ENCODE assay signal across 7 mouse cellular contexts in genomic region chr11:100414914-100415822, GRCm38 (mm10). TPM values are rescaled to one million over a fixed set of nuclear protein-coding genes. Genes with fewer than 3 reads are reported as not detected.
DNase-seq lines count a peak whose midpoint lies in the region; ATAC-seq and TF ChIP-seq lines count a peak whose summit lies in the region.

Gene Fkbp10 (plus strand): TSS chr11:100415697.

- peak within 1 kb of the TSS; percentile 87 for H3K4me2 ChIP-seq in heart, embryonic 16.5 days (ENCODE audit: low read depth, low read length)
- peak within 1 kb of the TSS; percentile 90 for H3K4me2 ChIP-seq in limb, embryonic 11.5 days (ENCODE audit: low read depth, severe bottlenecking)
- H3K4me2 ChIP-seq in midbrain, postnatal 0 days (ENCODE audit: low read depth, low read length, poor library complexity, severe bottlenecking) = peak within 1 kb of the TSS; percentile 63

- peaks cover 26% of the 10 kb centered on the region for H3K4me1 ChIP-seq in heart, embryonic 16.5 days (ENCODE audit: control insufficient read depth, insufficient read depth, low read length)
- H3K4me1 ChIP-seq in limb, embryonic 11.5 days (ENCODE audit: control insufficient read depth, insufficient read depth, low read length) = peaks cover 24% of the 10 kb centered on the region
- peaks cover 17% of the 10 kb centered on the region; the same call in 1 of the 2 replicates for H3K4me1 ChIP-seq in midbrain, postnatal 0 days (ENCODE audit: insufficient read depth, low read length)

- peak within 1 kb of the TSS; percentile 95 for H3K27ac ChIP-seq in heart, embryonic 16.5 days (ENCODE audit: low read length)
- peak within 1 kb of the TSS; percentile 90 for H3K27ac ChIP-seq in limb, embryonic 11.5 days (replicated peaks; ENCODE audit: low read depth, low read length)
- peak within 1 kb of the TSS; percentile 72 for H3K27ac ChIP-seq in midbrain, postnatal 0 days (ENCODE audit: low read depth, low read length)

- H3K9ac ChIP-seq in heart, embryonic 16.5 days (ENCODE audit: low read length) = peak within 1 kb of the TSS; percentile 74
- peak within 1 kb of the TSS; percentile 85 for H3K9ac ChIP-seq in limb, embryonic 11.5 days (ENCODE audit: low read length)
- peak within 1 kb of the TSS; percentile 69 for H3K9ac ChIP-seq in midbrain, postnatal 0 days (replicated peaks; ENCODE audit: low read length, poor library complexity, severe bottlenecking)

- peak; percentile 29 for ATAC-seq in heart, embryonic 16.5 days (replicated peaks; ENCODE audit: extremely low read depth, insufficient read depth, low FRiP score)
- ATAC-seq in limb, embryonic 11.5 days (ENCODE audit: insufficient number of reproducible peaks, low FRiP score, low TSS enrichment, low read depth) = peak; percentile 63
- ATAC-seq in midbrain, postnatal 0 days (ENCODE audit: low FRiP score) = no peak; the same call in 1 of the 2 replicates
- ATAC-seq in activated CD4-positive, CD25-positive, alpha-beta regulatory T cell, adult 4 months = no peak

- TF ChIP-seq CTCF in midbrain, postnatal 0 days (IDR thresholded peaks at IDR 0.05) = no peak

- peak within 1 kb of the TSS; percentile 60 for H3K4me3 ChIP-seq in heart, embryonic 16.5 days (ENCODE audit: low read length)
- H3K4me3 ChIP-seq in limb, embryonic 11.5 days (ENCODE audit: low read depth, low read length) = peak within 1 kb of the TSS; percentile 72
- peak within 1 kb of the TSS; percentile 60 for H3K4me3 ChIP-seq in midbrain, postnatal 0 days (ENCODE audit: low read depth, low read length)

- H3K27me3 ChIP-seq in heart, embryonic 16.5 days (ENCODE audit: control insufficient read depth, insufficient read depth, low read length) = no peaks in the 10 kb centered on the region
- H3K27me3 ChIP-seq in limb, embryonic 11.5 days (ENCODE audit: control insufficient read depth, insufficient read depth, low read length) = no peaks in the 10 kb centered on the region
- H3K27me3 ChIP-seq in midbrain, postnatal 0 days (ENCODE audit: insufficient read depth, low read length) = peaks cover 10% of the 10 kb centered on the region; the same call in 1 of the 2 replicates

- no peaks in the 10 kb centered on the region for H3K9me3 ChIP-seq in heart, embryonic 16.5 days (replicated peaks; ENCODE audit: control insufficient read depth, low read length)
- no peaks in the 10 kb centered on the region for H3K9me3 ChIP-seq in limb, embryonic 11.5 days (ENCODE audit: control insufficient read depth, low read length)
- H3K9me3 ChIP-seq in midbrain, postnatal 0 days (ENCODE audit: low read length) = no peaks in the 10 kb centered on the region

- H3K36me3 ChIP-seq in heart, embryonic 16.5 days (ENCODE audit: control insufficient read depth, insufficient read depth) = peaks cover 3% of the 10 kb centered on the region
- no peaks in the 10 kb centered on the region for H3K36me3 ChIP-seq in limb, embryonic 11.5 days (ENCODE audit: control insufficient read depth, insufficient read depth, low read length)
- no peaks in the 10 kb centered on the region for H3K36me3 ChIP-seq in midbrain, postnatal 0 days (ENCODE audit: insufficient read depth, low read length)

- DNase-seq in CD4-positive helper T cell, adult 2 months (ENCODE audit: low read depth, low spot score) = peak; percentile 27
- peak; percentile 88 for DNase-seq in NIH3T3 (ENCODE audit: low read depth)
- DNase-seq in fibroblast of lung, adult 2 months (ENCODE audit: low read depth) = peak; percentile 61
- DNase-seq in limb, embryonic 11.5 days (ENCODE audit: low spot score) = peak; percentile 81
- DNase-seq in midbrain, postnatal 0 days (ENCODE audit: low spot score) = peak; percentile 28

- 0% methylated on average over 30 of the region's 31 CpGs for WGBS in heart, embryonic 16.5 days
- WGBS in limb, embryonic 11.5 days = under 1% methylated on average over 31 of the region's 31 CpGs
- WGBS in midbrain, postnatal 0 days = under 1% methylated on average over 28 of the region's 31 CpGs

RNA-seq across cellular contexts. Expression of gene Fkbp10, which starts in this region (rescaled TPM):
- polyA plus RNA-seq in heart, embryonic 16.5 days (2015; fragmentation: Nextera tagmentation; extraction: Ambion mirVana) = 89.4 and 98.0 TPM in 2 replicates
- polyA plus RNA-seq in limb, embryonic 11.5 days (2014; fragmentation: Nextera tagmentation; extraction: Ambion mirVana) = 81.3 and 85.4 TPM in 2 replicates
- 29.0 and 33.9 TPM in 2 replicates for total RNA-seq in midbrain, postnatal 0 days (2014; rRNA removed)
- polyA plus RNA-seq in midbrain, postnatal 0 days (2015; fragmentation: Nextera tagmentation; extraction: Ambion mirVana) = 19.9 and 21.8 TPM in 2 replicates
- polyA plus RNA-seq in activated CD4-positive, CD25-positive, alpha-beta regulatory T cell, adult 4 months (2017; shearing (Covaris generic)) = not detected

Comparison
In these comparisons a context has a peak if more than half of its experiments do, and no peak if none do; other contexts are left out.
1. RNA of gene Fkbp10 (polyA plus RNA-seq): 89.4 to 98.0 TPM in heart, embryonic 16.5 days, 81.3 to 85.4 TPM in limb, embryonic 11.5 days and 19.9 to 21.8 TPM in midbrain, postnatal 0 days; not detected in activated CD4-positive, CD25-positive, alpha-beta regulatory T cell, adult 4 months; every median in the first group is over 10 times any median in the second.
2. DNase-seq: peak in every context shown above with its lines; median percentile 88 in NIH3T3; 81 in limb, embryonic 11.5 days; 61 in fibroblast of lung, adult 2 months; 28 in midbrain, postnatal 0 days; 27 in CD4-positive helper T cell, adult 2 months.
3. ATAC-seq: peak in heart, embryonic 16.5 days (single experiment) and limb, embryonic 11.5 days (single experiment); none in midbrain, postnatal 0 days (single experiment) and activated CD4-positive, CD25-positive, alpha-beta regulatory T cell, adult 4 months (single experiment).
4. Peak in every context shown above with its lines, with median percentiles within 50 percentile points of each other: H3K27ac ChIP-seq, H3K4me2 ChIP-seq, H3K4me3 ChIP-seq and H3K9ac ChIP-seq.